Mouse (Mus musculus): ENCODE results near the gene Nat10. TPM values are rescaled to one million over a fixed set of nuclear protein-coding genes. Genes with fewer than 3 reads are reported as not detected.

Nat10 gene
- polyA plus RNA-seq, 1 experiment from 2014 or later: 30.2 TPM

GRCm38 (mm10) chr2:103743536-103743935, 17.5 kb downstream of the Nat10 start:
- Histone ChIP-seq H3K9me3 (no peaks in the 10 kb centered on the region), H3K4me3 (no peak overlapping the region), H3K27ac (replicated peaks) (no peak overlapping the region), H3K9ac (replicated peaks) (no peak overlapping the region), H3K4me1 (no peaks in the 10 kb centered on the region), H3K27me3 (no peaks in the 10 kb centered on the region), H3K36me3 (peaks cover 52% of the 10 kb centered on the region), H3K4me2 (replicated peaks) (no peak overlapping the region)
- 95% methylated on average over 2 of the region's 2 CpGs for WGBS
- no peak; the same call in 1 of the 2 replicates for ATAC-seq (ENCODE audit: low FRiP score, low read depth)

DNA sequence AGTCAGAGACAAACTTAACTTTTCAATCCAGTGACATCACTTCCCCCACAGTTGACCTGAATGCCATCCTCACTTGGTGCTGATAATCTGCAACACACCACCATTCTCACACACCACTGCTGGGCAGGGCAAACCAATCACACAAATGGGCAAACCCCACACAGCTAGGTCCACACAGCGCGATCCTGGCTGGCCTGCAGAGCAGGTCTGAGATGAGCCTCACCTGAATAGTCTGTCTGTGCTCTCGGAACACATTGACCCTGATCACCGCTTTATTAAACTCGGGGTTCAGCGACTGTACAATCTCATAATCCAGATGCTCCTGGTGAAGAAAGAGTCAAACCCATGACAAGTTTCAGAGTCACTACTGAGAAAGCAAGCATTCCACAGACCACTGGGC, 18.2 kb downstream of the Nat10 start:
- WGBS: 95% methylated on average over 6 of the region's 6 CpGs
- Histone ChIP-seq H3K36me3 (peaks cover 46% of the 10 kb centered on the region), H3K9ac (replicated peaks) (no peak overlapping the region), H3K27me3 (no peaks in the 10 kb centered on the region), H3K27ac (replicated peaks) (no peak overlapping the region), H3K4me2 (replicated peaks) (no peak overlapping the region), H3K4me1 (no peaks in the 10 kb centered on the region), H3K9me3 (no peaks in the 10 kb centered on the region), H3K4me3 (no peak overlapping the region)
- no peak for ATAC-seq (ENCODE audit: low FRiP score, low read depth)

- Histone ChIP-seq H3K27ac (replicated peaks) (no peak overlapping the region), H3K4me1 (no peaks in the 10 kb centered on the region), H3K9me3 (no peaks in the 10 kb centered on the region), H3K4me2 (replicated peaks) (no peak overlapping the region), H3K9ac (replicated peaks) (no peak overlapping the region), H3K27me3 (no peaks in the 10 kb centered on the region), H3K36me3 (peaks cover 85% of the 10 kb centered on the region), H3K4me3 (no peak overlapping the region)
- no peak for ATAC-seq (ENCODE audit: low FRiP score, low read depth)
- 89% methylated on average over 6 of the region's 6 CpGs for WGBS
These were observed 29.6 kb downstream of the Nat10 start for GRCm38 (mm10) chr2:103731423-103731822.

DNA sequence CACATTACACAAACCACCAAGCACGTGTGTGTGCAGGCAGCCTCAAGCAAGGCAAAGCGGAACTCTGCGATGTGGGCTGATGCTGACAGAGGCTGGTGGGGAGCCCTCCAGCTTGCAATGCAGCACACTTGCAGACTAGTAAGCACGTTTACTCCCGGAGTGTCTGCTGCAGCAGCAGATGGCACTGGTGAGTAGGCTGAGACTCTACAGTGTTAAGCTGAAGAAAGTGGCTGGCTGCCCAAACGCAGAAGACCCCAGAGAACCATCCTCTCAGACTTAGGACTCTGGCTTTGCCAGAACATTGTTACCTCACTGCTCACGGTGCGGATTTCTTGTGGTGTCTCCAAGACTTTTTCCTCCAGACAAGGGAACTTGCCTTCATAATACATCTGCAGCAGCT, 30.1 kb downstream of the Nat10 start:
- 88% methylated on average over 8 of the region's 8 CpGs for whole genome bisulfite sequencing
- no peak overlapping the region for H3K4me3 ChIP-seq
- ATAC-seq (ENCODE audit: low FRiP score, low read depth): no peak

GRCm38 (mm10) chr2:103728027-103728540, 33.0 kb downstream of the Nat10 start:
- H3K27me3 ChIP-seq: no peaks in the 10 kb centered on the region
- peaks cover 92% of the 10 kb centered on the region for H3K36me3 ChIP-seq
- H3K9ac ChIP-seq (replicated peaks): no peak overlapping the region
- no peak overlapping the region for H3K4me3 ChIP-seq
- 88% methylated on average over 12 of the region's 12 CpGs for WGBS
- no peak overlapping the region for H3K4me2 ChIP-seq (replicated peaks)
- no peak for ATAC-seq (ENCODE audit: low FRiP score, low read depth)
- no peaks in the 10 kb centered on the region for H3K4me1 ChIP-seq
- H3K27ac ChIP-seq (replicated peaks): no peak overlapping the region
- H3K9me3 ChIP-seq: no peaks in the 10 kb centered on the region

More for the DNA sequence above, 30.1 kb downstream of the Nat10 start:
- Histone ChIP-seq H3K27ac (replicated peaks) (no peak overlapping the region), H3K9ac (replicated peaks) (no peak overlapping the region), H3K4me1 (no peaks in the 10 kb centered on the region), H3K9me3 (no peaks in the 10 kb centered on the region), H3K27me3 (no peaks in the 10 kb centered on the region), H3K36me3 (peaks cover 89% of the 10 kb centered on the region), H3K4me2 (replicated peaks) (no peak overlapping the region)

DNA sequence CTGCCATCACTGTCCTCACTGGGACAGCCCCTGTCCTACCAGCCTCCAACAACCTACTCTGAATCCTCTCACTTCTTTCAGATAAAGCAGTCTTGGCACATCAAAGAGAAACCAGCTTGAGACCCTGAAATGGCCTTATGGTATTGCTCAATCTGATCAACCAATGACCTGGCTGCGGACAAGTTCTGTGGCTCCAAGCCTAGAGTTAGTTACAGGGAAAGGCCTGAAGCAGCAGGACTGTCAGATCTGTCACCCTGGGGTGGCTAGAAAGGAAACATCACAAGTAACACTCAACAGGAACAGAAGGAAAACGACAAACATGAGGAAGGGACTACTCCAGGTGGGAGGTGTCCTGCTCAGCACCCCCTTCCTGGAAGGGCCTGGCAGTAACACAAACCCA, 36.5 kb downstream of the Nat10 start:
- Histone ChIP-seq H3K4me3 (no peak overlapping the region), H3K4me1 (no peaks in the 10 kb centered on the region), H3K27ac (replicated peaks) (no peak overlapping the region), H3K27me3 (no peaks in the 10 kb centered on the region), H3K4me2 (replicated peaks) (no peak overlapping the region), H3K9ac (replicated peaks) (no peak overlapping the region), H3K36me3 (peaks cover 90% of the 10 kb centered on the region), H3K9me3 (no peaks in the 10 kb centered on the region)
- 83% methylated on average over 2 of the region's 2 CpGs for WGBS
- no peak for ATAC-seq (ENCODE audit: low FRiP score, low read depth)

- Histone ChIP-seq H3K4me1 (no peaks in the 10 kb centered on the region), H3K9ac (replicated peaks) (no peak overlapping the region), H3K9me3 (no peaks in the 10 kb centered on the region), H3K4me2 (replicated peaks) (no peak overlapping the region), H3K36me3 (peaks cover 75% of the 10 kb centered on the region), H3K27ac (replicated peaks) (no peak overlapping the region), H3K4me3 (no peak overlapping the region), H3K27me3 (no peaks in the 10 kb centered on the region)
- 83% methylated on average over 7 of the region's 7 CpGs for WGBS
- peak; percentile 25 for ATAC-seq (ENCODE audit: low FRiP score, low read depth)
These were observed 41.8 kb downstream of the Nat10 start for GRCm38 (mm10) chr2:103719292-103719646.

DNA sequence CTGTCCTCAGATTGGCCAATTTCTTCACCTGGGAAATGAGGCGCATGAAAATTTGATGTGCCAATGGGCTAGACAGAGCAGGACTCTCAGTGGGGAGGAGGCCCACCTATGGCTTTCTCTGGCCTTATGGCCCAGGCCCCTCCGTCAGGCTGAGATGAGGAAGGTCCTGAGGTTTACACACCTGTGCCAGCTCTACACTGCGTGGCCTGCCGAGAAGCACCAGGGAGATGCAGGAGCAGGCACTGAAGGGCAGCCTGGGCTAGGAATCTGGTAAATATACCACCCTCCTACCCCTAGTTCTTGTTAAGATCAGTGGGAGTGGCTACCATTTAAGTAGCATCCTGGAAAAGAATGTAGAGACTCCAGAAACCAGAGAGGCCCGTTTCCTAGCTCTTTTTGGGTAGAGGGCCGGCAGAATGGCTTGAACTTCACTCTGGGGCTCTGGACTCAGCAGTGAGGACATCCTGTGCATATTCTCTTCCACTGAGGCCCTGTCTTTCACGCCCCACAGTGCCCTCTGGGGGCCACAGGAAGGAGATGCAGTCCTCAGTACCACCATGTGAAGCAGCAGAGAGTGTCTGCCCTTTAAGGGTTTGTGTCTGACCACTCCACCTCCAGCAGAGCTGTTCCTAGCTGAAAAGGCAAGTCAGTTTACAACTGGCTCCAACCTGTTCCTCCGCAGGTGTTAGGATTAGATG, 42.3 kb downstream of the Nat10 start:
- Histone ChIP-seq H3K4me2 (replicated peaks) (no peak overlapping the region), H3K4me1 (no peaks in the 10 kb centered on the region), H3K27ac (replicated peaks) (no peak overlapping the region), H3K9ac (replicated peaks) (no peak overlapping the region), H3K4me3 (no peak overlapping the region), H3K27me3 (no peaks in the 10 kb centered on the region), H3K36me3 (peaks cover 70% of the 10 kb centered on the region), H3K9me3 (no peaks in the 10 kb centered on the region)
- ATAC-seq (ENCODE audit: low FRiP score, low read depth): peak; percentile 81
- 58% methylated on average over 8 of the region's 8 CpGs for WGBS

DNA sequence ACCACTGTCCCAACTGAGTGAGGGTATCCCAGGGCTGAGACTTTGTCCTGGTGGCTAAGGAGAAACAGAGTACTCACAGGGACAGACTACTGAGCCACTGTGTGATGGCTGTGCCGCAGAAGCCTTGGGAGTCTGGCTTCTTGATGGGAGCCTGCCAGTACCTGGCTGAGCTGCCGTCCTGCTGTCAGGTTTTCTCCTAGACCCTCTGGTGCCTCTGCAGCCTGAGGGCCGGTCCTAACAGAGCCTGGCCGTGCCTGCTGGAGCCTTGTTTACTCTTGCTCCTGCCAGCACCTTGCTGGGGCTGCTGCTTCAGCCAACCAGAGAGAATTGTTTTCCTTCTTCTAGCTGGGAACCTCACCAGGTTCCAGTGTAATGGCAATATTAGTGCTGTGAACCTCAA, 46.7 kb downstream of the Nat10 start:
- H3K4me3 ChIP-seq: no peak overlapping the region
- no peak overlapping the region for H3K27ac ChIP-seq (replicated peaks)
- WGBS: 72% methylated on average over 4 of the region's 4 CpGs
- ATAC-seq (ENCODE audit: low FRiP score, low read depth): no peak
- H3K4me2 ChIP-seq (replicated peaks): no peak overlapping the region
- H3K9me3 ChIP-seq: no peaks in the 10 kb centered on the region
- H3K36me3 ChIP-seq: peaks cover 63% of the 10 kb centered on the region
- no peak overlapping the region for H3K9ac ChIP-seq (replicated peaks)
- no peaks in the 10 kb centered on the region for H3K27me3 ChIP-seq
- no peaks in the 10 kb centered on the region for H3K4me1 ChIP-seq

DNA sequence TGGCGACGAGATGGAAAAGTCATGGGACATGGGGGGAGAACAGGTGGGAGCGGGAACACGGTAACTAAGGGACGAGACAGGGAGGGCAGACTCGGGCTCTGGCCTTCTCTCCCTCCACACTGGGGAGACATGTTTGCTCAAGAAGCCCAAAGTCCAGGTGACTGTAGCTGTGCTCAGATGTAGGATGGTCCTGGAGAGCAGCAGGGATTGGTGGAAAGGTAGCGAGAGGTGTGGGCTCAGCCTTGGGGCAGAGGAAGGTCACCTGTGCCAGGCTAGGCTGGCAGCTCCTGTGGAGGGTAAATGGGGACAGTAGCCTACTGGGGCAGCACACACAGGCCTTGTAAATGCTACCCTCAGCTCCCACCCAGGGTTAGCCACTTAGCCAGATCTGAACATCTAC, 47.2 kb downstream of the Nat10 start:
- whole genome bisulfite sequencing: 87% methylated on average over 7 of the region's 7 CpGs
- Histone ChIP-seq H3K9me3 (no peaks in the 10 kb centered on the region), H3K9ac (replicated peaks) (no peak overlapping the region), H3K4me1 (no peaks in the 10 kb centered on the region), H3K27ac (replicated peaks) (no peak overlapping the region), H3K4me2 (replicated peaks) (no peak overlapping the region), H3K36me3 (peaks cover 68% of the 10 kb centered on the region), H3K27me3 (no peaks in the 10 kb centered on the region), H3K4me3 (no peak overlapping the region)
- no peak for ATAC-seq (ENCODE audit: low FRiP score, low read depth)

GRCm38 (mm10) chr2:103710849-103711248, 50.2 kb downstream of the Nat10 start:
- Histone ChIP-seq H3K9me3 (no peaks in the 10 kb centered on the region), H3K27me3 (no peaks in the 10 kb centered on the region), H3K4me1 (peaks cover 9% of the 10 kb centered on the region), H3K9ac (replicated peaks) (no peak overlapping the region), H3K4me3 (no peak overlapping the region), H3K36me3 (peaks cover 64% of the 10 kb centered on the region), H3K27ac (replicated peaks) (no peak overlapping the region), H3K4me2 (replicated peaks) (no peak overlapping the region)
- 97% methylated on average over 7 of the region's 7 CpGs for WGBS
- no peak for ATAC-seq (ENCODE audit: low FRiP score, low read depth)

DNA sequence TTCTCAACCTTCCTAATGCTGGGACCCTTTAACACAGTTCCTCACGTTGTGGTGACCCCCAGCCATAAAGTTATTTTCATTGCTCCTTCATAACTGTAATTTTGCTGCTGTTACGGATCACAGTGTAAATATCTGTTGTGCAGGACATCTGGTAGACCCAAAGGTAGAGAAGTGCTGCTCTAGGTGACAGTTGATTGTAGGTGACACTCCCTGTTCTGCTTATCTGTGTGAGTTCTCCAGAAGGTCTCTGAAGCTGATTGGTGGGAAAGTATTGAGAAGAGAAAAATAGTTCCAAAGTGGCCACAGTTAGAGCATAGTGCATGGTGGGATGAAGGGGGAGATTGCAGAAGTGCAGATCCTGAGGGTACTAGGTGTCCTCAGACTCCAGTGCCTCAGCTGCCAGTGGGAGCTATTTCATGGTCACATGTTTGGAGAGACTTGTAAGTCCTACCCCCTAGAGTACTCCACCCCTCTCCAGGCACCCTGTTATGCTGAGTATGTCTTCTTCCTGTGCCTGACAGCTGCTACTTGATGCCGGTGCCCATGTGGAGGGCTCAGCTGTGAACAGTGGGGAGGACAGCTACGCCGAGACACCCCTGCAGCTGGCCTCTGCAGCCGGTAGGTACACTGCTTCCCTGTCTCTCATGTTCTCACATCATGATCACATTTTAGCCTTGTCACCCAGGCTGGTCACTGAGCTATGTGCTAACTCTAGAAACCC, 53.9 kb downstream of the Nat10 start:
- Histone ChIP-seq H3K27ac (replicated peaks) (no peak overlapping the region), H3K4me1 (peaks cover 10% of the 10 kb centered on the region), H3K4me2 (replicated peaks) (no peak overlapping the region), H3K9ac (replicated peaks) (no peak overlapping the region), H3K27me3 (no peaks in the 10 kb centered on the region), H3K9me3 (no peaks in the 10 kb centered on the region), H3K36me3 (peaks cover 67% of the 10 kb centered on the region), H3K4me3 (no peak overlapping the region)
- 84% methylated on average over 6 of the region's 6 CpGs for WGBS
- no peak for ATAC-seq (ENCODE audit: low FRiP score, low read depth)

Data from midbrain, embryonic 12.5 days (tissue).